ENCODE assay signal across 17 mouse cellular contexts in genomic region chr16:6430981-6431380, GRCm38 (mm10).
DNase-seq lines count a peak whose midpoint lies in the region; ATAC-seq lines count a peak whose summit lies in the region.
"Had no signal": no experiment of that assay in that cellular context is flagged by ENCODE, and none has a peak within 500 bp of the region (broad histone marks: within the 10 kb centered on the region; RNA-seq: fewer than 3 reads in every experiment).

No protein-coding gene starts in this region.

- no peaks in the 10 kb centered on the region for H3K36me3 ChIP-seq in heart, embryonic 11.5 days (ENCODE audit: control insufficient read depth, insufficient read depth, low read length)
- no peaks in the 10 kb centered on the region for H3K36me3 ChIP-seq in intestine, embryonic 16.5 days (ENCODE audit: control insufficient read depth, insufficient read depth, low read length)
- H3K36me3 ChIP-seq: embryonic facial prominence, embryonic 13.5 days; G1E; midbrain, embryonic 12.5 days; neural tube, embryonic 13.5 days had no signal

- no peak for ATAC-seq in heart, embryonic 11.5 days (replicated peaks; ENCODE audit: insufficient number of reproducible peaks, low FRiP score, low TSS enrichment)
- ATAC-seq in intestine, embryonic 16.5 days, result no peak
- ATAC-seq: forebrain, embryonic 13.5 days had no signal

- H3K4me2 ChIP-seq in heart, embryonic 11.5 days, result no peak overlapping the region
- H3K4me2 ChIP-seq in intestine, embryonic 16.5 days (ENCODE audit: low read depth, low read length), result no peak overlapping the region
- H3K4me2 ChIP-seq: embryonic facial prominence, embryonic 13.5 days; forebrain, embryonic 13.5 days; midbrain, embryonic 12.5 days; neural tube, embryonic 13.5 days had no signal

- peak; percentile 55 for DNase-seq in heart, adult 11 months
- peak; percentile 77 for DNase-seq in cerebellum, adult 11-12 months
- DNase-seq in frontal cortex, adult 2 months (ENCODE audit: extremely low spot score in 1 of 2, low spot score in 1 of 2), result peak; percentile 19 to 64
- DNase-seq in right cerebral cortex, adult 2 months (ENCODE audit: low spot score in 2 of 2), result peak; percentile 38 to 58
- no peak for DNase-seq in embryo, embryonic 10 days (ENCODE audit: low spot score)
- DNase-seq in heart, adult 18-20 months, result no peak
- DNase-seq: B cell, adult 2 months; heart, postnatal 4 days; kidney, adult 2 months; liver had no signal

- H3K9me3 ChIP-seq in heart, embryonic 11.5 days (replicated peaks; ENCODE audit: control insufficient read depth, low read length), result no peaks in the 10 kb centered on the region
- H3K9me3 ChIP-seq in intestine, embryonic 16.5 days (ENCODE audit: control insufficient read depth, low read length), result no peaks in the 10 kb centered on the region
- H3K9me3 ChIP-seq: embryonic facial prominence, embryonic 13.5 days; forebrain, embryonic 13.5 days; midbrain, embryonic 12.5 days; neural tube, embryonic 13.5 days had no signal

- H3K27ac ChIP-seq in heart, embryonic 11.5 days (ENCODE audit: low read depth, low read length), result no peak overlapping the region
- no peak overlapping the region for H3K27ac ChIP-seq in intestine, embryonic 16.5 days (ENCODE audit: low read length)
- H3K27ac ChIP-seq: embryonic facial prominence, embryonic 13.5 days; forebrain, embryonic 13.5 days; midbrain, embryonic 12.5 days; neural tube, embryonic 13.5 days had no signal

- no peak overlapping the region for H3K4me3 ChIP-seq in heart, embryonic 11.5 days (ENCODE audit: low read depth, low read length)
- H3K4me3 ChIP-seq in intestine, embryonic 16.5 days (ENCODE audit: low read length), result no peak overlapping the region
- H3K4me3 ChIP-seq: embryonic facial prominence, embryonic 13.5 days; forebrain, embryonic 13.5 days; midbrain, embryonic 12.5 days; neural tube, embryonic 13.5 days had no signal

- H3K27me3 ChIP-seq in heart, embryonic 11.5 days (ENCODE audit: control insufficient read depth, insufficient read depth, low read length), result no peaks in the 10 kb centered on the region
- H3K27me3 ChIP-seq in intestine, embryonic 16.5 days (replicated peaks; ENCODE audit: control insufficient read depth, insufficient read depth, low read length), result no peaks in the 10 kb centered on the region
- H3K27me3 ChIP-seq: embryonic facial prominence, embryonic 13.5 days; forebrain, embryonic 13.5 days; midbrain, embryonic 12.5 days; neural tube, embryonic 13.5 days had no signal

- 73% methylated on average over 2 of the region's 2 CpGs for WGBS in heart, embryonic 11.5 days (ENCODE audit: insufficient replicate concordance)
- WGBS in intestine, embryonic 16.5 days, result 83% methylated on average over 2 of the region's 2 CpGs

- no peaks in the 10 kb centered on the region for H3K4me1 ChIP-seq in heart, embryonic 11.5 days (ENCODE audit: control insufficient read depth, insufficient read depth, low read length)
- no peaks in the 10 kb centered on the region for H3K4me1 ChIP-seq in intestine, embryonic 16.5 days (ENCODE audit: control insufficient read depth, insufficient read depth, low read length)
- H3K4me1 ChIP-seq: forebrain, embryonic 13.5 days had no signal

- H3K9ac ChIP-seq in heart, embryonic 11.5 days (ENCODE audit: low read depth, low read length), result no peak overlapping the region
- H3K9ac ChIP-seq in intestine, embryonic 16.5 days (ENCODE audit: low read depth, low read length), result no peak overlapping the region
- H3K9ac ChIP-seq: embryonic facial prominence, embryonic 13.5 days; forebrain, embryonic 13.5 days; midbrain, embryonic 12.5 days; neural tube, embryonic 13.5 days had no signal

Comparison
In these comparisons a context has a peak if more than half of its experiments do, and no peak if none do; other contexts are left out.
1. DNase-seq: peak in heart, adult 11 months (single experiment), cerebellum, adult 11-12 months (single experiment), frontal cortex, adult 2 months (2 of 2) and right cerebral cortex, adult 2 months (2 of 2); none in embryo, embryonic 10 days (single experiment) and heart, adult 18-20 months (0 of 2).